Mouse (Mus musculus) thymus, adult 2 months (tissue): ENCODE data around the gene Ctbp1. TPM values are rescaled to one million over a fixed set of nuclear protein-coding genes. Genes with fewer than 3 reads are reported as not detected.

Experiments used
- DNase-seq: peaks from one replicate; pipeline ENCODE4 v3.0.0; 2021
- H3K27ac ChIP-seq: fragments of 200-500 bp; 2 replicates; pipeline ENCODE4 v1.5.1; 2012; ENCODE audit warnings: low read length, control low read depth; ENCODE audit not compliant: control insufficient read depth, insufficient read depth
- H3K27me3 ChIP-seq: fragments of 200-500 bp; 2 replicates; pipeline ENCODE4 v1.6.1; 2012; ENCODE audit warnings: mild to moderate bottlenecking, low read length, moderate library complexity, mixed read lengths; ENCODE audit not compliant: control insufficient read depth, insufficient read depth
- H3K36me3 ChIP-seq: fragments of 200-500 bp; 2 replicates; pipeline ENCODE4 v1.6.1; 2012; ENCODE audit warnings: mild to moderate bottlenecking, low read length, moderate library complexity; ENCODE audit not compliant: control insufficient read depth, insufficient read depth
- H3K4me1 ChIP-seq: fragments of 200-500 bp; replicated peaks from 2 replicates; pipeline ENCODE4 v1.6.1; 2012; ENCODE audit warnings: low read length; ENCODE audit not compliant: control insufficient read depth, insufficient read depth
- H3K4me3 ChIP-seq: fragments of 200-500 bp; 2 replicates; pipeline ENCODE4 v1.5.1; 2012; ENCODE audit warnings: mild to moderate bottlenecking, low read length, control low read depth, moderate library complexity; ENCODE audit not compliant: control insufficient read depth, insufficient read depth
- CTCF ChIP-seq: fragments of 200-500 bp; IDR thresholded peaks from 2 replicates; pipeline ENCODE4 v1.5.1; 2012; ENCODE audit warnings: mild to moderate bottlenecking, control low read depth, low read length, moderate library complexity, borderline replicate concordance; ENCODE audit not compliant: control insufficient read depth, poor library complexity, insufficient read depth; ENCODE audit errors: extremely low read depth
- POLR2A ChIP-seq: fragments of 200-500 bp; IDR thresholded peaks from 2 replicates; pipeline ENCODE4 v1.6.1; 2012; ENCODE audit warnings: mild to moderate bottlenecking, low read length, control low read depth, moderate library complexity; ENCODE audit not compliant: control insufficient read depth, poor library complexity, insufficient read depth; ENCODE audit errors: extremely low read depth
- WGBS: fragments of 180-500 bp; shearing (Covaris S2); methylation state at CpG from one replicate; pipeline ENCODE4 v1.1.7; 2018; 5-methylcytosine and 5-hydroxymethylcytosine counted together
- polyA plus RNA-seq: library from polyadenylated mRNA; depleted of rRNA; stranded (reverse); fragments of >200 nt; gene quantifications from 2 replicates; pipeline ENCODE4 v1.2.3, GENCODE M21; 2012

The Ctbp1 gene
- polyA plus RNA-seq, 1 experiment: 568 TPM

DNA sequence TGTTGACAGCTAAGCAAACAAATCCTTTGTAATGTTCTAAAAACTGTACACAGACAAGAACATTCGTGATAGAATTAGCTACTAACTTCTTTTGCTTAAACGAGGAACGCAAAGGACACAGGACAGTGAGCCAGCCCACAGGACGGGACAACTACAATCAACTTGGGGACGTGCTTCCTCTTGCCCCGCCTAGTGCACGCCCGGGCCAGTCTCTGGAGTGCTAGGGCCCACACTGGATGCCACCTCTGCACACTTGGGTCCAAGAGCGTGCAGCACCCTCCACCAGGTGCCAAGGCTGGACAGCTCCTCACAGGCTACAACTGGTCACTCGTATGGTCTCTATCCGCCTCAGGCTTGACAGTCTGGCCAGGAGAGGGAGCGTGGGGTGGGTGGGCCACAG is 26.6 kb downstream of the Ctbp1 start:
- Histone ChIP-seq H3K27ac (no peak overlapping the region), H3K4me3 (no peak overlapping the region), H3K4me1 (no peaks in the 10 kb centered on the region), H3K36me3 (peaks cover 67% of the 10 kb centered on the region), H3K27me3 (no peaks in the 10 kb centered on the region)
- TF ChIP-seq CTCF (no peak), POLR2A (no peak)
- 93% methylated on average over 12 of the region's 12 CpGs for WGBS
- DNase-seq: no peak

- DNase-seq: no peak
- no peaks in the 10 kb centered on the region for H3K27me3 ChIP-seq
- H3K4me1 ChIP-seq: no peaks in the 10 kb centered on the region
- no peak for TF ChIP-seq CTCF
- TF ChIP-seq POLR2A: no peak
- peaks cover 59% of the 10 kb centered on the region for H3K36me3 ChIP-seq
- 97% methylated on average over 2 of the region's 2 CpGs for WGBS
- H3K27ac ChIP-seq: no peak overlapping the region
- no peak overlapping the region for H3K4me3 ChIP-seq
Measured at GRCm38 (mm10) chr5:33247387-33247786, 27.4 kb downstream of the Ctbp1 start.

- no peak for TF ChIP-seq CTCF
- TF ChIP-seq POLR2A: no peak
- 94% methylated on average over 3 of the region's 3 CpGs for WGBS
- Histone ChIP-seq H3K27ac (no peak overlapping the region), H3K36me3 (peaks cover 43% of the 10 kb centered on the region), H3K27me3 (no peaks in the 10 kb centered on the region), H3K4me1 (no peaks in the 10 kb centered on the region), H3K4me3 (no peak overlapping the region)
- no peak for DNase-seq
Measured at GRCm38 (mm10) chr5:33245701-33246100, 29.1 kb downstream of the Ctbp1 start.

GRCm38 (mm10) chr5:33244377-33244920 is 30.3 kb downstream of the Ctbp1 start:
- Histone ChIP-seq H3K27ac (no peak overlapping the region), H3K27me3 (no peaks in the 10 kb centered on the region), H3K4me3 (no peak overlapping the region), H3K36me3 (peaks cover 30% of the 10 kb centered on the region), H3K4me1 (no peaks in the 10 kb centered on the region)
- DNase-seq: no peak
- 89% methylated on average over 5 of the region's 5 CpGs for WGBS
- TF ChIP-seq POLR2A (no peak), CTCF (no peak)

- no peaks in the 10 kb centered on the region for H3K4me1 ChIP-seq
- H3K4me3 ChIP-seq: no peak overlapping the region
- H3K36me3 ChIP-seq: no peaks in the 10 kb centered on the region
- H3K27ac ChIP-seq: no peak overlapping the region
- H3K27me3 ChIP-seq: no peaks in the 10 kb centered on the region
- 93% methylated on average over 3 of the region's 3 CpGs for WGBS
- TF ChIP-seq CTCF (no peak), POLR2A (no peak)
- no peak for DNase-seq
Measured at GRCm38 (mm10) chr5:33239934-33240333, 34.9 kb downstream of the Ctbp1 start.

GRCm38 (mm10) chr5:33239111-33239714 is 35.6 kb downstream of the Ctbp1 start:
- no peak for DNase-seq
- 86% methylated on average over 3 of the region's 3 CpGs for WGBS
- H3K27ac ChIP-seq: no peak overlapping the region
- no peaks in the 10 kb centered on the region for H3K27me3 ChIP-seq
- H3K36me3 ChIP-seq: no peaks in the 10 kb centered on the region
- no peak overlapping the region for H3K4me3 ChIP-seq
- H3K4me1 ChIP-seq: no peaks in the 10 kb centered on the region
- TF ChIP-seq POLR2A: no peak
- TF ChIP-seq CTCF: no peak

DNA sequence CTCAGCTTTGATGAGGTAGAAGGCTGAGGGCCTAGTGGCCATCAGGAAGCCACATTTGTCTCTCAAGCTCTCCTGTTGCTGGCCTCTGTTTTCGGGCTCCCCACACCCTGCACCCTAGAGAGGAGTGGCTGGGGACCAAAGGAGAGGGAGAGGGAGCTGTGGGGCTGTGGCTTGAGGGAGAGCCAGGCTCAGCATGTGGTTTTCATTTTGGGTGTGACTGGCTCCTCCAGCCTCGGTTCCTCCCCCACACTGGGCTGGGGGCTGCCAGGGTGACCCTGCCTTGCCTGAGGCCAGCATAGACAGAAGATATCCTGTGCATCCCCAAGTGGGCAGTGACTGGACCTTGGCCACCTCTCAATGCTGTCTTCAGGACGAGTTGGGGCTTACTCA is 36.5 kb downstream of the Ctbp1 start:
- no peaks in the 10 kb centered on the region for H3K36me3 ChIP-seq
- TF ChIP-seq CTCF (no peak), POLR2A (no peak)
- H3K4me1 ChIP-seq: no peaks in the 10 kb centered on the region
- H3K4me3 ChIP-seq: no peak overlapping the region
- WGBS: 37% methylated on average over 3 of the region's 3 CpGs
- H3K27me3 ChIP-seq: no peaks in the 10 kb centered on the region
- H3K27ac ChIP-seq: no peak overlapping the region
- no peak for DNase-seq
